In the genomic region with DNA sequence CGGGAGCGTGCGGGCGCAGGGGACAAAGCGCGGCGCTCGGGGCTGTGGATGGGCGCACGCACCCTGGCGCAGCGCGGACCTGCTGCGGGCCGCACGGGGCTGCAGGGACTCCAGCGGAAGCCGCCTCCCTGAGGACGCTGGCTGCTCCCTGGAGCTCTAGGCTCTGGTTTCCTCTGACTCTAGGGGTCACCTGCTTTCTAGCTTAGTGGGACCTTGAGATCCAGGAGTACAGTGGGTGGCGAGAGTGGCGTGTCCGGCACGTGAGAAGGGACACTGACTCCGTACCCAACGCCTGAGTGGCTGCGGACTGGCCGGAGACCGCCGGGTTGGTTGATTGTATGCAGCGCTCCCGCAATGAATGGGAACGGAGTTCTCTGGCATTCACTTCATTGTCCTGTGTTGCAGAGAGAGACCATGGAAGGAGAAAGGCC, we compare ENCODE assay signal across 8 mouse cellular contexts. TPM values are rescaled to one million over a fixed set of nuclear protein-coding genes. Genes with fewer than 3 reads are reported as not detected.
DNase-seq lines count a peak whose midpoint lies in the region; ATAC-seq and TF ChIP-seq lines count a peak whose summit lies in the region.

No protein-coding gene starts in this region.

- H3K79me2 ChIP-seq in liver, adult 2 months (ENCODE audit: control insufficient read depth, insufficient read depth, low read length): no peaks in the 10 kb centered on the region

- peak overlapping the region; percentile 51 for H3K9ac ChIP-seq in liver, adult 2 months (ENCODE audit: low read depth, low read length)
- H3K9ac ChIP-seq in embryonic facial prominence, embryonic 13.5 days: peak overlapping the region; percentile 82
- H3K9ac ChIP-seq in hindbrain, embryonic 15.5 days: peak overlapping the region; percentile 83

- TF ChIP-seq POLR2A in liver, adult 2 months (IDR thresholded peaks at IDR 0.05; ENCODE audit: extremely low read depth, insufficient read depth, low read length): no peak

- H3K4me1 ChIP-seq in liver, adult 2 months (ENCODE audit: control insufficient read depth, insufficient read depth, low read length): peaks cover 2% of the 10 kb centered on the region; the same call in 1 of the 2 replicates
- H3K4me1 ChIP-seq in embryonic facial prominence, embryonic 13.5 days: peaks cover 16% of the 10 kb centered on the region
- peaks cover 29% of the 10 kb centered on the region for H3K4me1 ChIP-seq in hindbrain, embryonic 15.5 days (replicated peaks)

- H3K9me3 ChIP-seq in embryonic facial prominence, embryonic 13.5 days: no peaks in the 10 kb centered on the region
- H3K9me3 ChIP-seq in hindbrain, embryonic 15.5 days: no peaks in the 10 kb centered on the region

- H3K4me2 ChIP-seq in embryonic facial prominence, embryonic 13.5 days: peak overlapping the region; percentile 98
- peak overlapping the region; percentile 97 for H3K4me2 ChIP-seq in hindbrain, embryonic 15.5 days

- TF ChIP-seq CTCF in liver, adult 2 months (IDR thresholded peaks at IDR 0.05; ENCODE audit: low read depth, low read length): no peak

- peak; percentile 29; the same call in 1 of the 2 replicates for ATAC-seq in embryonic facial prominence, embryonic 13.5 days (ENCODE audit: insufficient number of reproducible peaks, insufficient read depth, low FRiP score, low TSS enrichment, low read depth)
- peak; percentile 72 for ATAC-seq in hindbrain, embryonic 15.5 days (ENCODE audit: low FRiP score, low read depth)
- 0 out of 2 replicates have a peak, but pooled peaks have one; percentile 24 for ATAC-seq in megakaryocyte progenitor cell, adult 5-6 weeks (replicated peaks; ENCODE audit: poor library complexity)
- ATAC-seq in monocyte, adult 5-6 weeks (replicated peaks; ENCODE audit: insufficient number of reproducible peaks, low FRiP score, low TSS enrichment, poor library complexity, severe bottlenecking): no peak

- peak overlapping the region; percentile 58 for H3K4me3 ChIP-seq in liver, adult 2 months (ENCODE audit: insufficient read depth, low read depth, low read length)
- H3K4me3 ChIP-seq in embryonic facial prominence, embryonic 13.5 days: peak overlapping the region; percentile 75
- peak overlapping the region; percentile 83 for H3K4me3 ChIP-seq in hindbrain, embryonic 15.5 days

- WGBS in liver, adult 2 months: under 1% methylated on average over 32 of the region's 32 CpGs
- WGBS in embryonic facial prominence, embryonic 13.5 days: under 1% methylated on average over 31 of the region's 32 CpGs
- WGBS in hindbrain, embryonic 15.5 days: 0% methylated on average over 32 of the region's 32 CpGs

- no peaks in the 10 kb centered on the region for H3K36me3 ChIP-seq in liver, adult 2 months (ENCODE audit: control insufficient read depth, insufficient read depth, low read length)
- no peaks in the 10 kb centered on the region for H3K36me3 ChIP-seq in embryonic facial prominence, embryonic 13.5 days
- no peaks in the 10 kb centered on the region for H3K36me3 ChIP-seq in hindbrain, embryonic 15.5 days

- no peaks in the 10 kb centered on the region; the same call in 1 of the 2 replicates for H3K27me3 ChIP-seq in liver, adult 2 months (ENCODE audit: control insufficient read depth, insufficient read depth, low read length)
- peaks cover 13% of the 10 kb centered on the region for H3K27me3 ChIP-seq in embryonic facial prominence, embryonic 13.5 days
- H3K27me3 ChIP-seq in hindbrain, embryonic 15.5 days: no peaks in the 10 kb centered on the region

- DNase-seq in liver, adult 2 months (ENCODE audit: extremely low read depth, low read depth, low spot score): no peak
- DNase-seq in liver (no peak), adipocyte (ENCODE audit: low spot score) (no peak)
- DNase-seq in cerebellum, postnatal 36 days: no peak

- no peak overlapping the region for H3K27ac ChIP-seq in liver, adult 2 months (replicated peaks; ENCODE audit: insufficient read depth, low read depth, low read length)
- no peak overlapping the region for H3K27ac ChIP-seq in embryonic facial prominence, embryonic 13.5 days
- peak overlapping the region; percentile 46; the same call in 1 of the 2 replicates for H3K27ac ChIP-seq in hindbrain, embryonic 15.5 days (replicated peaks)

RNA-seq across cellular contexts. Expression of a gene that starts 0.4 kb away (rescaled TPM):
- total RNA-seq in liver, adult 2 months (2014; rRNA removed): 2.8 and 4.3 TPM in 2 replicates
- polyA plus RNA-seq in liver, adult 2 months (2012; rRNA removed): 5.0 and 5.6 TPM in 2 replicates
- polyA plus RNA-seq in embryonic facial prominence, embryonic 13.5 days (2015; fragmentation: Nextera tagmentation; extraction: Ambion mirVana): 3.0 and 3.3 TPM in 2 replicates
- 6.1 and 7.6 TPM in 2 replicates for polyA plus RNA-seq in hindbrain, embryonic 15.5 days (2015; fragmentation: Nextera tagmentation; extraction: Ambion mirVana)
- total RNA-seq in megakaryocyte progenitor cell, adult 5-6 weeks (2015): not detected in 2 replicates
- total RNA-seq in megakaryocyte progenitor cell, adult 5-6 weeks (2017): not detected in 2 replicates
- total RNA-seq in monocyte, adult 5-6 weeks (2017): not detected in 3 replicates
